Mouse (Mus musculus): ENCODE results near the gene Got1.

DNA sequence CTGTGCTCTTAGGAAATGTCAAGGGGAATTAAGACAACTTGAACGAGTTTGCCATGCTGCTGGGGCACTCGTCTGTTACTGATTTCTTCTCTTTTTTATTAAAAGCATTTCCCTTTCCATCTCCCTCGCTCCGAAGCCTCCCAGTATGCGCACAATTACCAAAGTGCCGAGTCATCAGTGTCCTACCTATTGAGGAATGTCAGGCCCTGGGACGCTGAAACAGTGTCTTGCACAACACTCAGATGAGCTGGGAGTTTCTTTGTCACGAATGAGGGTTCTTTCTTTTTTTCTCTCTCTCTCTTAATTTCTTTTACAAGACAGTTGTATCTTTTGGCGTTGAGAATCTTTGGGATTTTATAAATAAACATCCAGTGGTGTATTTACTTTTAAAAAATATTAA, 43.9 kb downstream of the Got1 start:
- TF ChIP-seq EP300 (IDR thresholded peaks at IDR 0.05; ENCODE audit: low read depth): no peak
- no peak for TF ChIP-seq CTCF (IDR thresholded peaks at IDR 0.05; ENCODE audit: low read depth)
